Mouse (Mus musculus) liver, postnatal 0 days (tissue): ENCODE data around the gene Fgr. TPM values are rescaled to one million over a fixed set of nuclear protein-coding genes. Genes with fewer than 3 reads are reported as not detected.

Experiments used
- ATAC-seq: fragments of 200-750 bp; cut with Nextera tagmentation; 2 replicates; pipeline ENCODE4 v1.8.0; 2017; ENCODE audit warnings: mild to moderate bottlenecking, moderate library complexity
- DNase-seq: peaks from one replicate; pipeline ENCODE4 v3.0.0-alpha.2; 2016
- H3K27ac ChIP-seq: fragments of 300-500 bp; sonication (generic); 2 replicates; pipeline ENCODE4 v1.5.1; 2014; ENCODE audit warnings: antibody characterized with exemption, moderate library complexity, mild to moderate bottlenecking, low read depth
- H3K27me3 ChIP-seq: fragments of 300-500 bp; sonication (generic); 2 replicates; pipeline ENCODE4 v1.6.1; 2014; ENCODE audit warnings: low read length, control low read depth, mixed read lengths; ENCODE audit not compliant: insufficient read depth
- H3K36me3 ChIP-seq: fragments of 300-500 bp; sonication (generic); replicated peaks from 2 replicates; pipeline ENCODE4 v1.6.1; 2014; ENCODE audit warnings: mild to moderate bottlenecking, control low read depth, low read length, moderate library complexity, mixed read lengths; ENCODE audit not compliant: insufficient read depth
- H3K4me1 ChIP-seq: fragments of 300-500 bp; sonication (generic); 2 replicates; pipeline ENCODE4 v1.6.1; 2014; ENCODE audit warnings: antibody characterized with exemption, mild to moderate bottlenecking, control low read depth; ENCODE audit not compliant: insufficient read depth
- H3K4me2 ChIP-seq: fragments of 300-500 bp; sonication (generic); 2 replicates; pipeline ENCODE4 v1.6.1; 2014; ENCODE audit warnings: low read depth, mild to moderate bottlenecking, low read length, moderate library complexity, mixed read lengths
- H3K4me3 ChIP-seq: fragments of 300-500 bp; sonication (generic); 2 replicates; pipeline ENCODE4 v1.5.1; 2014; ENCODE audit warnings: low read depth, low read length
- H3K9ac ChIP-seq: fragments of 300-500 bp; sonication (generic); replicated peaks from 2 replicates; pipeline ENCODE4 v1.6.1; 2014; ENCODE audit warnings: mild to moderate bottlenecking, moderate library complexity
- H3K9me3 ChIP-seq: fragments of 300-500 bp; sonication (generic); 2 replicates; pipeline ENCODE4 v1.6.1; 2016; ENCODE audit warnings: mild to moderate bottlenecking, control low read depth, low read length, mixed read lengths
- CTCF ChIP-seq: sonication (generic); IDR thresholded peaks from 2 replicates; pipeline ENCODE4 v1.5.1; 2016; ENCODE audit warnings: antibody characterized with exemption, low read depth
- EP300 ChIP-seq: IDR thresholded peaks from 2 replicates; pipeline ENCODE4 v1.6.1; 2016; ENCODE audit warnings: antibody characterized with exemption, low read depth, mild to moderate bottlenecking
- WGBS: fragments of 180-500 bp; shearing (Covaris S2); extraction: QIAGEN DNeasy Blood & Tissue Kit; methylation state at CpG from one replicate; pipeline ENCODE4 v1.1.7; 2014; ENCODE audit not compliant: insufficient replicate concordance; 5-methylcytosine and 5-hydroxymethylcytosine counted together
- polyA plus RNA-seq: library from polyadenylated mRNA; unstranded; fragments of >200 nt; fragmentation: Nextera tagmentation; extraction: Ambion mirVana; gene quantifications from 2 replicates; pipeline ENCODE4 v1.2.1, GENCODE M21; 2015

Fgr gene
- polyA plus RNA-seq, 1 experiment from 2014 or later, result 4.0 TPM

- TF ChIP-seq CTCF (no peak), EP300 (no peak)
- Histone ChIP-seq H3K4me3 (no peak overlapping the region), H3K9ac (no peak overlapping the region), H3K9me3 (no peaks in the 10 kb centered on the region), H3K36me3 (0 out of 2 replicates have a peak, but pooled peaks cover 2% of the 10 kb centered on the region), H3K4me2 (no peak overlapping the region), H3K27me3 (no peaks in the 10 kb centered on the region), H3K27ac (no peak overlapping the region), H3K4me1 (no peaks in the 10 kb centered on the region)
- ATAC-seq, result no peak
- 59% methylated on average over 9 of the region's 9 CpGs for WGBS
- no peak for DNase-seq
These were observed 47.3 kb downstream of the Fgr start for GRCm38 (mm10) chr4:133021181-133021671.

GRCm38 (mm10) chr4:133022217-133022616, 48.3 kb downstream of the Fgr start:
- no peak overlapping the region for H3K27ac ChIP-seq
- no peaks in the 10 kb centered on the region for H3K4me1 ChIP-seq
- 81% methylated on average over 10 of the region's 14 CpGs for WGBS

GRCm38 (mm10) chr4:133022954-133023635, 49.2 kb downstream of the Fgr start:
- no peak overlapping the region for H3K4me2 ChIP-seq
- 86% methylated on average over 14 of the region's 14 CpGs for WGBS
- ATAC-seq, result no peak
- H3K27ac ChIP-seq, result no peak overlapping the region
- no peak for DNase-seq
- 0 out of 2 replicates have a peak, but pooled peaks cover 2% of the 10 kb centered on the region for H3K36me3 ChIP-seq
- no peaks in the 10 kb centered on the region for H3K4me1 ChIP-seq
- H3K9me3 ChIP-seq, result no peaks in the 10 kb centered on the region
- H3K9ac ChIP-seq, result no peak overlapping the region
- TF ChIP-seq CTCF (no peak), EP300 (no peak)
- H3K4me3 ChIP-seq, result no peak overlapping the region
- no peaks in the 10 kb centered on the region for H3K27me3 ChIP-seq

More at GRCm38 (mm10) chr4:133022217-133022616, 48.3 kb downstream of the Fgr start:
- no peak overlapping the region for H3K9ac ChIP-seq
- H3K9me3 ChIP-seq, result no peaks in the 10 kb centered on the region
- TF ChIP-seq EP300 (no peak), CTCF (no peak)
- ATAC-seq (no peak), DNase-seq (no peak)
- no peaks in the 10 kb centered on the region for H3K27me3 ChIP-seq
- H3K4me2 ChIP-seq, result no peak overlapping the region
- no peak overlapping the region for H3K4me3 ChIP-seq
- 0 out of 2 replicates have a peak, but pooled peaks cover 2% of the 10 kb centered on the region for H3K36me3 ChIP-seq

- TF ChIP-seq CTCF (no peak), EP300 (no peak)
- H3K9me3 ChIP-seq, result no peaks in the 10 kb centered on the region
- DNase-seq (no peak), ATAC-seq (no peak)
- no peaks in the 10 kb centered on the region for H3K36me3 ChIP-seq
- no peaks in the 10 kb centered on the region for H3K27me3 ChIP-seq
- H3K4me1 ChIP-seq, result no peaks in the 10 kb centered on the region
- H3K4me2 ChIP-seq, result no peak overlapping the region
- no peak overlapping the region for H3K9ac ChIP-seq
- no peak overlapping the region for H3K4me3 ChIP-seq
- WGBS, result 90% methylated on average over 6 of the region's 6 CpGs
- H3K27ac ChIP-seq, result no peak overlapping the region
These were observed 49.7 kb downstream of the Fgr start for GRCm38 (mm10) chr4:133023636-133024035.

- Histone ChIP-seq H3K36me3 (no peaks in the 10 kb centered on the region), H3K9me3 (no peaks in the 10 kb centered on the region), H3K4me3 (no peak overlapping the region), H3K9ac (no peak overlapping the region), H3K4me2 (no peak overlapping the region), H3K27me3 (no peaks in the 10 kb centered on the region), H3K27ac (no peak overlapping the region), H3K4me1 (no peaks in the 10 kb centered on the region)
- WGBS, result 66% methylated on average over 3 of the region's 4 CpGs
- no peak for TF ChIP-seq EP300
- no peak for TF ChIP-seq CTCF
- DNase-seq (no peak), ATAC-seq (no peak)
These were observed 50.5 kb downstream of the Fgr start for GRCm38 (mm10) chr4:133024404-133024803.

GRCm38 (mm10) chr4:133024969-133025685, 51.2 kb downstream of the Fgr start:
- no peaks in the 10 kb centered on the region for H3K27me3 ChIP-seq
- no peaks in the 10 kb centered on the region for H3K36me3 ChIP-seq
- H3K9me3 ChIP-seq, result no peaks in the 10 kb centered on the region
- ATAC-seq (no peak), DNase-seq (no peak)
- no peak overlapping the region for H3K9ac ChIP-seq
- 57% methylated on average over 10 of the region's 10 CpGs for WGBS
- H3K4me1 ChIP-seq, result no peaks in the 10 kb centered on the region
- H3K27ac ChIP-seq, result no peak overlapping the region
- TF ChIP-seq CTCF (no peak), EP300 (no peak)
- no peak overlapping the region for H3K4me2 ChIP-seq
- H3K4me3 ChIP-seq, result no peak overlapping the region
